Mouse (Mus musculus) bone marrow macrophage, adult 2 months (primary cell): ENCODE measurements at regions not wholly inside any gene's neighbourhood (a gene's known extent, or its start where the extent isn't known, plus 50 kb on each side); places are given as distances from the start of the nearest gene placed in this dataset.

ENCODE experiments used
- CTCF ChIP-seq: IDR thresholded peaks from 2 replicates; pipeline ENCODE4 v1.5.1; 2012; ENCODE audit warnings: low read depth, mild to moderate bottlenecking, low read length, moderate library complexity
- POLR2A ChIP-seq: IDR thresholded peaks from 2 replicates; pipeline ENCODE4 v1.6.1; 2012; ENCODE audit warnings: mild to moderate bottlenecking, low read depth, low read length, borderline replicate concordance

- TF ChIP-seq CTCF (no peak), POLR2A (no peak)
These were observed 2939.7 kb upstream of the Gm7489 start for GRCm38 (mm10) chr15:50944976-50945375.
